Mouse (Mus musculus): ENCODE measurements around the gene Cd180. TPM values are rescaled to one million over a fixed set of nuclear protein-coding genes. Genes with fewer than 3 reads are reported as not detected.

Gene Cd180
- polyA plus RNA-seq, 1 experiment from 2014 or later, result 1.0 TPM

GRCm38 (mm10) chr13:102664041-102664440, 29.3 kb upstream of the Cd180 start:
- WGBS, result 74% methylated on average over 6 of the region's 6 CpGs
- H3K9me3 ChIP-seq (ENCODE audit: control insufficient read depth, low read length), result no peaks in the 10 kb centered on the region
- H3K9ac ChIP-seq, result no peak overlapping the region
- no peaks in the 10 kb centered on the region for H3K27me3 ChIP-seq (ENCODE audit: control insufficient read depth, insufficient read depth, low read length)
- no peak overlapping the region for H3K4me3 ChIP-seq (replicated peaks; ENCODE audit: low read length)
- H3K36me3 ChIP-seq (replicated peaks; ENCODE audit: control insufficient read depth, insufficient read depth), result no peaks in the 10 kb centered on the region
- no peaks in the 10 kb centered on the region for H3K4me1 ChIP-seq (replicated peaks; ENCODE audit: control insufficient read depth, insufficient read depth, low read length)
- no peak for DNase-seq (ENCODE audit: low spot score)
- H3K27ac ChIP-seq, result no peak overlapping the region
- ATAC-seq (ENCODE audit: low FRiP score), result no peak
- H3K4me2 ChIP-seq (replicated peaks), result no peak overlapping the region

GRCm38 (mm10) chr13:102664843-102665587, 28.3 kb upstream of the Cd180 start:
- H3K4me2 ChIP-seq (replicated peaks), result peak overlapping the region; percentile 36
- H3K4me3 ChIP-seq (replicated peaks; ENCODE audit: low read length), result no peak overlapping the region
- H3K27ac ChIP-seq, result no peak overlapping the region
- 59% methylated on average over 12 of the region's 12 CpGs for WGBS
- ATAC-seq (ENCODE audit: low FRiP score), result 0 out of 2 replicates have a peak, but pooled peaks have one; percentile 17
- no peaks in the 10 kb centered on the region for H3K27me3 ChIP-seq (ENCODE audit: control insufficient read depth, insufficient read depth, low read length)
- DNase-seq (ENCODE audit: low spot score), result peak; percentile 64
- H3K9me3 ChIP-seq (ENCODE audit: control insufficient read depth, low read length), result no peaks in the 10 kb centered on the region
- no peak overlapping the region for H3K9ac ChIP-seq
- no peaks in the 10 kb centered on the region for H3K36me3 ChIP-seq (replicated peaks; ENCODE audit: control insufficient read depth, insufficient read depth)
- H3K4me1 ChIP-seq (replicated peaks; ENCODE audit: control insufficient read depth, insufficient read depth, low read length), result no peaks in the 10 kb centered on the region

GRCm38 (mm10) chr13:102665588-102666232, 27.6 kb upstream of the Cd180 start:
- Histone ChIP-seq H3K4me3 (replicated peaks; ENCODE audit: low read length) (no peak overlapping the region), H3K9ac (no peak overlapping the region)
- 55% methylated on average over 18 of the region's 18 CpGs for WGBS

GRCm38 (mm10) chr13:102666233-102666614, 27.1 kb upstream of the Cd180 start:
- Histone ChIP-seq H3K27ac (no peak overlapping the region), H3K36me3 (replicated peaks; ENCODE audit: control insufficient read depth, insufficient read depth) (no peaks in the 10 kb centered on the region), H3K9me3 (ENCODE audit: control insufficient read depth, low read length) (no peaks in the 10 kb centered on the region), H3K4me2 (replicated peaks) (no peak overlapping the region), H3K4me1 (replicated peaks; ENCODE audit: control insufficient read depth, insufficient read depth, low read length) (no peaks in the 10 kb centered on the region), H3K27me3 (ENCODE audit: control insufficient read depth, insufficient read depth, low read length) (no peaks in the 10 kb centered on the region), H3K4me3 (replicated peaks; ENCODE audit: low read length) (no peak overlapping the region), H3K9ac (no peak overlapping the region)
- ATAC-seq (ENCODE audit: low FRiP score), result no peak
- no peak for DNase-seq (ENCODE audit: low spot score)
- WGBS, result 89% methylated on average over 12 of the region's 12 CpGs

More at GRCm38 (mm10) chr13:102665588-102666232, 27.6 kb upstream of the Cd180 start:
- no peaks in the 10 kb centered on the region for H3K36me3 ChIP-seq (replicated peaks; ENCODE audit: control insufficient read depth, insufficient read depth)
- no peak for ATAC-seq (ENCODE audit: low FRiP score)
- H3K27me3 ChIP-seq (ENCODE audit: control insufficient read depth, insufficient read depth, low read length), result no peaks in the 10 kb centered on the region
- DNase-seq (ENCODE audit: low spot score), result no peak
- H3K9me3 ChIP-seq (ENCODE audit: control insufficient read depth, low read length), result no peaks in the 10 kb centered on the region
- no peak overlapping the region for H3K27ac ChIP-seq
- no peaks in the 10 kb centered on the region for H3K4me1 ChIP-seq (replicated peaks; ENCODE audit: control insufficient read depth, insufficient read depth, low read length)
- H3K4me2 ChIP-seq (replicated peaks), result peak overlapping the region; percentile 36

DNA sequence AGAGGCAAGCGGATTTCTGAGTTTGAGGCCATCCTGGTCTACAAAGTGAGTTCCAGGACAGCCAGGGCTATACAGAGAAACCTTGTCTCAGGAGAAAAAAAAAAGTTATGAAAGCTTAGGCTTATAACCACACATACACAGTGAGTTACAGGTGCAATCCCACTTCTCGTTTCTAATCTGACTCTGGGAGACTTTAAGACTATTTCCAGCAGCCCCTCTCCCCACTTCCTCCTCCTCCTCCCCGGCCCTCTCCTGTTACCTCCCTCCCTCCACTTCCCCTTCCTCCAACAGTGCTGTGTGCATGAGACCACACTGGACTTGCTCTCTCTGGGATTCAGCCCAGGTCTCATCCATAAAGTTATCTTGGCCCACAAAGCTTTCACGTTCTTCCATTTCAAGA, 26.6 kb upstream of the Cd180 start:
- DNase-seq (ENCODE audit: low spot score) (no peak), ATAC-seq (ENCODE audit: low FRiP score) (no peak)
- no peaks in the 10 kb centered on the region for H3K27me3 ChIP-seq (ENCODE audit: control insufficient read depth, insufficient read depth, low read length)
- no peaks in the 10 kb centered on the region for H3K36me3 ChIP-seq (replicated peaks; ENCODE audit: control insufficient read depth, insufficient read depth)
- H3K4me2 ChIP-seq (replicated peaks), result no peak overlapping the region
- H3K9ac ChIP-seq, result no peak overlapping the region
- no peak overlapping the region for H3K4me3 ChIP-seq (replicated peaks; ENCODE audit: low read length)
- WGBS, result 90% methylated on average over 4 of the region's 4 CpGs
- no peaks in the 10 kb centered on the region for H3K4me1 ChIP-seq (replicated peaks; ENCODE audit: control insufficient read depth, insufficient read depth, low read length)
- H3K9me3 ChIP-seq (ENCODE audit: control insufficient read depth, low read length), result no peaks in the 10 kb centered on the region
- no peak overlapping the region for H3K27ac ChIP-seq

GRCm38 (mm10) chr13:102667401-102667800, 26.0 kb upstream of the Cd180 start:
- H3K27ac ChIP-seq, result no peak overlapping the region
- H3K9ac ChIP-seq, result no peak overlapping the region
- no peak overlapping the region for H3K4me2 ChIP-seq (replicated peaks)
- no peaks in the 10 kb centered on the region for H3K4me1 ChIP-seq (replicated peaks; ENCODE audit: control insufficient read depth, insufficient read depth, low read length)
- DNase-seq (ENCODE audit: low spot score) (no peak), ATAC-seq (ENCODE audit: low FRiP score) (no peak)
- no peaks in the 10 kb centered on the region for H3K9me3 ChIP-seq (ENCODE audit: control insufficient read depth, low read length)
- H3K36me3 ChIP-seq (replicated peaks; ENCODE audit: control insufficient read depth, insufficient read depth), result no peaks in the 10 kb centered on the region
- WGBS, result 85% methylated on average over 4 of the region's 4 CpGs
- no peaks in the 10 kb centered on the region for H3K27me3 ChIP-seq (ENCODE audit: control insufficient read depth, insufficient read depth, low read length)
- no peak overlapping the region for H3K4me3 ChIP-seq (replicated peaks; ENCODE audit: low read length)

- Histone ChIP-seq H3K9ac (no peak overlapping the region), H3K27me3 (ENCODE audit: control insufficient read depth, insufficient read depth, low read length) (no peaks in the 10 kb centered on the region), H3K36me3 (replicated peaks; ENCODE audit: control insufficient read depth, insufficient read depth) (no peaks in the 10 kb centered on the region), H3K4me3 (replicated peaks; ENCODE audit: low read length) (no peak overlapping the region), H3K4me2 (replicated peaks) (no peak overlapping the region), H3K9me3 (ENCODE audit: control insufficient read depth, low read length) (no peaks in the 10 kb centered on the region), H3K4me1 (replicated peaks; ENCODE audit: control insufficient read depth, insufficient read depth, low read length) (no peaks in the 10 kb centered on the region), H3K27ac (no peak overlapping the region)
- ATAC-seq (ENCODE audit: low FRiP score), result no peak
- DNase-seq (ENCODE audit: low spot score), result no peak
- WGBS, result 94% methylated on average over 9 of the region's 9 CpGs
These were observed 25.5 kb upstream of the Cd180 start for GRCm38 (mm10) chr13:102667842-102668241.

DNA sequence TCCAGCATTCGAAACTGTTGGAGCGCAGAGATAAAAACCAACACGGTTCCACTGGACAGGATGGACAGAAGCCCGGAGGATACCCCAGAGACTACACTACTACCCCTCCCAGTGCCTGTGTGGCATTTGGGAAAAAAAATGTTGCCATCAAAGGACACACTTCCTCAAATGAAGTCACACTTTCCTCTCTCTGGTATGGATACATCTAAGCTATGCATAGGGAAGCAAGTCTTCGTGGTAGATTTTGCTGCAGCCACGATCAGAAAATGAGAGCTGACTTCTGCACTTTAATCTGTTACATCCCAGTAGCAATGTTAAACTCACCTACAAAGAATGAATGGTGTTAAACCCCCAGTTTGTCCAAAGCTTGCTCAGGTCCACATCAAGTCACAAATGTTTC, 24.4 kb upstream of the Cd180 start:
- ATAC-seq (ENCODE audit: low FRiP score) (no peak), DNase-seq (ENCODE audit: low spot score) (no peak)
- Histone ChIP-seq H3K4me1 (replicated peaks; ENCODE audit: control insufficient read depth, insufficient read depth, low read length) (no peaks in the 10 kb centered on the region), H3K27me3 (ENCODE audit: control insufficient read depth, insufficient read depth, low read length) (no peaks in the 10 kb centered on the region), H3K9ac (no peak overlapping the region), H3K4me3 (replicated peaks; ENCODE audit: low read length) (no peak overlapping the region), H3K27ac (no peak overlapping the region), H3K36me3 (replicated peaks; ENCODE audit: control insufficient read depth, insufficient read depth) (no peaks in the 10 kb centered on the region), H3K4me2 (replicated peaks) (no peak overlapping the region), H3K9me3 (ENCODE audit: control insufficient read depth, low read length) (no peaks in the 10 kb centered on the region)
- 74% methylated on average over 6 of the region's 6 CpGs for WGBS

- WGBS, result 57% methylated on average over 14 of the region's 14 CpGs
These were observed 23.7 kb upstream of the Cd180 start for GRCm38 (mm10) chr13:102669522-102670256.

More at GRCm38 (mm10) chr13:102669522-102670256, 23.7 kb upstream of the Cd180 start:
- Histone ChIP-seq H3K27ac (no peak overlapping the region), H3K9ac (no peak overlapping the region), H3K9me3 (ENCODE audit: control insufficient read depth, low read length) (no peaks in the 10 kb centered on the region), H3K4me2 (replicated peaks) (no peak overlapping the region), H3K27me3 (ENCODE audit: control insufficient read depth, insufficient read depth, low read length) (no peaks in the 10 kb centered on the region), H3K4me1 (replicated peaks; ENCODE audit: control insufficient read depth, insufficient read depth, low read length) (no peaks in the 10 kb centered on the region), H3K4me3 (replicated peaks; ENCODE audit: low read length) (no peak overlapping the region), H3K36me3 (replicated peaks; ENCODE audit: control insufficient read depth, insufficient read depth) (no peaks in the 10 kb centered on the region)
- no peak for DNase-seq (ENCODE audit: low spot score)
- ATAC-seq (ENCODE audit: low FRiP score), result no peak
